Mouse (Mus musculus) midbrain, embryonic 11.5 days (tissue): ENCODE measurements at regions not wholly inside any gene's neighbourhood (a gene's known extent, or its start where the extent isn't known, plus 50 kb on each side); places are given as distances from the start of the nearest gene placed in this dataset.

ENCODE experiments used
- ATAC-seq: fragments of 200-750 bp; cut with Nextera tagmentation; 2 replicates; pipeline ENCODE4 v1.8.0; 2017; ENCODE audit warnings: moderate TSS enrichment, moderate library complexity; ENCODE audit not compliant: low FRiP score
- DNase-seq: peaks from one replicate; pipeline ENCODE4 v3.0.0; 2015; ENCODE audit warnings: low spot score; ENCODE audit errors: missing footprints
- H3K27ac ChIP-seq: fragments of 300-500 bp; sonication (generic); 2 replicates; pipeline ENCODE4 v1.5.1; 2014; ENCODE audit warnings: low read depth, low read length
- H3K27me3 ChIP-seq: fragments of 300-500 bp; sonication (generic); 2 replicates; pipeline ENCODE4 v1.6.1; 2014; ENCODE audit warnings: mild to moderate bottlenecking, low read length, moderate library complexity, mixed read lengths; ENCODE audit not compliant: control insufficient read depth, insufficient read depth
- H3K36me3 ChIP-seq: fragments of 300-500 bp; sonication (generic); 2 replicates; pipeline ENCODE4 v1.6.1; 2014; ENCODE audit warnings: mild to moderate bottlenecking, low read length, moderate library complexity, mixed read lengths; ENCODE audit not compliant: control insufficient read depth, insufficient read depth
- H3K4me1 ChIP-seq: fragments of 300-500 bp; sonication (generic); 2 replicates; pipeline ENCODE4 v1.6.1; 2014; ENCODE audit warnings: low read length; ENCODE audit not compliant: control insufficient read depth, insufficient read depth
- H3K4me2 ChIP-seq: fragments of 300-500 bp; sonication (generic); 2 replicates; pipeline ENCODE4 v1.6.1; 2014; ENCODE audit warnings: mild to moderate bottlenecking, moderate library complexity
- H3K4me3 ChIP-seq: fragments of 300-500 bp; sonication (generic); 2 replicates; pipeline ENCODE4 v1.5.1; 2014; ENCODE audit warnings: low read depth, low read length
- H3K9ac ChIP-seq: fragments of 300-500 bp; sonication (generic); 2 replicates; pipeline ENCODE4 v1.6.1; 2014; ENCODE audit warnings: low read length
- H3K9me3 ChIP-seq: fragments of 300-500 bp; sonication (generic); 2 replicates; pipeline ENCODE4 v1.6.1; 2016; ENCODE audit warnings: low read length; ENCODE audit not compliant: control insufficient read depth
- WGBS: fragments of 180-500 bp; shearing (Covaris S2); extraction: QIAGEN DNeasy Blood & Tissue Kit; methylation state at CpG from one replicate; pipeline ENCODE4 v1.1.7; 2014; 5-methylcytosine and 5-hydroxymethylcytosine counted together

DNA sequence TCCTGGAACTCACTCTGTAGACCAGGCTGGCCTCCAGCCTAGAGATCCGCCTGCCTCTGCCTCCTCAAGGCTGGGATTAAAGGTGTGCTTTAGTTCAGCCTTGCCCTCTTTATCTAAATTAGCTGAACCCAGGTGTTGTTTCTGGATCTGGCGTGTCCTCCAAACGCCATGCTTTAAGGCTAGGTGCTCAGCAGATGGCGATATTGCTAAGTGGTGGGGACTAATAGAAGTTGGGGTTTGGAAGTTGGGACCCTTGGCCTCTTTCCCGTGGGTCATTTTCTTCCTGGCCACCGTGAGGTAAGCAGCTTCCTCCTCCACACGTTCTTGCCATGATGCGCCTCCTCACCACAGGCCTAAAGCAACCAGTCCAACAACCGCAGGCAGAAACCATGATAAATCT lies 91.3 kb downstream of the Cd83 start:
- DNase-seq = no peak
- no peak for ATAC-seq
- no peak overlapping the region for H3K4me3 ChIP-seq
- H3K36me3 ChIP-seq = no peaks in the 10 kb centered on the region
- no peak overlapping the region for H3K9ac ChIP-seq
- no peaks in the 10 kb centered on the region for H3K4me1 ChIP-seq
- H3K4me2 ChIP-seq = no peak overlapping the region
- no peaks in the 10 kb centered on the region for H3K27me3 ChIP-seq
- H3K27ac ChIP-seq = no peak overlapping the region
- WGBS = 87% methylated on average over 9 of the region's 9 CpGs
- no peaks in the 10 kb centered on the region for H3K9me3 ChIP-seq

- ATAC-seq (no peak), DNase-seq (no peak)
- no peak overlapping the region for H3K4me2 ChIP-seq
- H3K9ac ChIP-seq = no peak overlapping the region
- no peaks in the 10 kb centered on the region for H3K36me3 ChIP-seq
- H3K27me3 ChIP-seq = no peaks in the 10 kb centered on the region
- WGBS = 88% methylated on average over 3 of the region's 3 CpGs
- H3K9me3 ChIP-seq = peaks cover 2% of the 10 kb centered on the region; the same call in 1 of the 2 replicates
- no peaks in the 10 kb centered on the region for H3K4me1 ChIP-seq
- H3K27ac ChIP-seq = no peak overlapping the region
- H3K4me3 ChIP-seq = no peak overlapping the region
Measured at GRCm38 (mm10) chr13:43887284-43887683, 102.7 kb downstream of the Cd83 start.

- no peak for ATAC-seq
- no peak overlapping the region for H3K27ac ChIP-seq
- no peak overlapping the region for H3K9ac ChIP-seq
- WGBS = 86% methylated on average over 3 of the region's 3 CpGs
- peaks cover 2% of the 10 kb centered on the region; the same call in 1 of the 2 replicates for H3K9me3 ChIP-seq
- no peaks in the 10 kb centered on the region for H3K27me3 ChIP-seq
- H3K36me3 ChIP-seq = no peaks in the 10 kb centered on the region
- DNase-seq = no peak
- H3K4me3 ChIP-seq = no peak overlapping the region
- H3K4me2 ChIP-seq = no peak overlapping the region
- no peaks in the 10 kb centered on the region for H3K4me1 ChIP-seq
Measured at GRCm38 (mm10) chr13:43891928-43892327, 107.4 kb downstream of the Cd83 start.

DNA sequence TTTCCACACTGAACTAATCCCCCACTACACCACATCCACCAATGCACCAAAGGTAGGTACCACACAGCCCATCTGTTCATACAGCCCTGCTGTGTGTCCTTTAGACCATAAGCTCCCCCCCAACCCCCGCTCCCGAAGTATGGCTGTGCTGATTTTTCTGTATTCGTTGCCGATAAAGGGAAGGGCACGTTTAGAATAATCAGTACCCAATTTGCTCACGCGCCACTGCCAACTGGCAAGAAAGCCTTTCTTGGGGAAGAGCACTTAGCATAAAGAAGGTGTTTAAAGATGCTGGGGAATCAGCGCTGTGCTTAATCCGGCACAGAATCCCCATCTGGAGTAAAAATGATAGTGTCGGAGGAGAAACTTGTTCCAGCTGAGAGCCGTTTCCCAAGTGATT lies 111.4 kb downstream of the Cd83 start:
- DNase-seq (no peak), ATAC-seq (no peak)
- 71% methylated on average over 11 of the region's 11 CpGs for WGBS
- Histone ChIP-seq H3K9me3 (no peaks in the 10 kb centered on the region), H3K9ac (no peak overlapping the region), H3K36me3 (no peaks in the 10 kb centered on the region), H3K4me3 (no peak overlapping the region), H3K4me2 (no peak overlapping the region), H3K27ac (no peak overlapping the region), H3K27me3 (no peaks in the 10 kb centered on the region), H3K4me1 (no peaks in the 10 kb centered on the region)

DNA sequence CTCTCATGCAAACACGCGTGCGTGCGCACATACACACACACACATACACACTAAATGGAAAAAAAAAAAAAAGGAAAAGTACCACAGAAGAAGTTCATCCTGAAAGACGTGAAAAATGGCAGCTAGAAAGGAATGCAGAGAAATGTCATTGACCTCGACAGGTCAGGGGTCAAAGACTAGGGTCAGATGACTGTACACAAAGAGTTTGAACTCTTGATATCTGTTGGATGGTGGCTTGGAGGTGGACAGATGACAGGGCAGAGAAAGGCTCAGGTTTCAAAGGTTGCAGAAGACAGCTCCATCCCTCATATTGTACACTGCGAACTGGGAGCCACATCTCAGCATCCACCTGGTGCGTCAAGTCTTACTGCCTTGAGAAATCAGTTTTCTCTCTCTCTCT lies 112.5 kb downstream of the Cd83 start:
- 89% methylated on average over 8 of the region's 8 CpGs for WGBS
- no peaks in the 10 kb centered on the region for H3K27me3 ChIP-seq
- ATAC-seq = no peak

DNA sequence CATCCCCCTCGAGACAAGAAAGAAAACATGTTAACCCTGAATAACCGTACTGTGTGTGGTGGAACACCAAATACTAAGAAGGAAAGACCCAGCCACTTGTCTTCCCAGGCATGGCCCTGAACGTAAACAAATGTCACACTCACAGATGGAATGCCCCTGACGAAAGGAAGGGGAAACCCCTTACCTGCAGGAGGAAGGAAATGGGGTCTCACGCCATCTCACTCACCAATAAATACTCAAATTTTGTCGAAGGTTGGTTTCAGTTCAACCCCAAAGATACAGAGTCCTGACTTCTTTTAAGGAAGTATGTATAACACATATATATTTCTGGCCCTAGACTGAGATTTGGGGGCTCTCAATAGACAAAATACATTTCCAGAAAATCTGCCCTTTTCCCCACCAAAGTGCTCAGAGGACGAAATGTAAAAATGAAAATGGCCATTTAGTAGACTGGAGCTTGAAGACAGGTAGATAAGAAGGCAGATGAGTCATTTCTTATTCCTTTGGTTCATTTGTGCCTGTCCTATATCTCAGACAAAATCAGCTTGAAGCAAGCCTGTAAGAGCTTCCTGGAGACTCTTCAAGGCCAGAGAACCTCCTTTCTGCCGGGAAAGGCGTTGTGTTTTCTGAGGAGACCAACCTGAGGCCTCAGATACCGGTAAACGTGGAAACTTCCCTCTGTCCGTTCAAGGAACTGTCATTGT lies 114.1 kb downstream of the Cd83 start:
- Histone ChIP-seq H3K9ac (no peak overlapping the region), H3K36me3 (no peaks in the 10 kb centered on the region), H3K27ac (no peak overlapping the region), H3K27me3 (no peaks in the 10 kb centered on the region; the same call in 1 of the 2 replicates), H3K4me1 (no peaks in the 10 kb centered on the region), H3K9me3 (no peaks in the 10 kb centered on the region), H3K4me2 (no peak overlapping the region), H3K4me3 (no peak overlapping the region)
- WGBS = 82% methylated on average over 12 of the region's 12 CpGs
- DNase-seq = no peak
- no peak for ATAC-seq

More for the DNA sequence above, 112.5 kb downstream of the Cd83 start:
- no peaks in the 10 kb centered on the region for H3K9me3 ChIP-seq
- H3K9ac ChIP-seq = no peak overlapping the region
- no peak overlapping the region for H3K4me2 ChIP-seq
- H3K27ac ChIP-seq = no peak overlapping the region
- no peak for DNase-seq
- no peak overlapping the region for H3K4me3 ChIP-seq
- no peaks in the 10 kb centered on the region for H3K36me3 ChIP-seq
- H3K4me1 ChIP-seq = no peaks in the 10 kb centered on the region

DNA sequence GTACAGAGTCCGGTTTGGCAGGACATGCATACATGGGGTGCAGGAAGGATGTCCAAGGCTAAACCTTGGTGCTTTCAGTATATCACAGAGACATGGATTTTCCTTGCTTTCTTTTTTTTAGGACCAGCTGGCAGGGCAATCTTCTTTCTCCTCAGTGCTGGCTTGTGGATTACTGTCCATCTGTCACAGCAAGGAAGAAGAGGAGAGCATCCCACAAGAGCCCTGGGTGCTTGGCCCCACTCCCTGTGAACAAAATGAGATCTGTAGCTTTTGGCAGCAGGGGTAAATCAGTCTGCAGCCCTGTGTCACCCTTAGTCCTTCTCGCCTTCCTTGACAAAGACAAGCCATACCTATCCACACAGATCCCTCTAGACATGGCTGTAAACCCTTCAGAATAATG lies 115.5 kb downstream of the Cd83 start:
- no peaks in the 10 kb centered on the region for H3K36me3 ChIP-seq
- H3K9ac ChIP-seq = no peak overlapping the region
- H3K9me3 ChIP-seq = no peaks in the 10 kb centered on the region
- H3K27me3 ChIP-seq = no peaks in the 10 kb centered on the region; the same call in 1 of the 2 replicates
- 85% methylated on average over 2 of the region's 2 CpGs for WGBS
- H3K4me3 ChIP-seq = no peak overlapping the region
- no peak overlapping the region for H3K4me2 ChIP-seq
- no peak overlapping the region for H3K27ac ChIP-seq
- ATAC-seq (no peak), DNase-seq (no peak)
- 0 out of 2 replicates have a peak, but pooled peaks cover 3% of the 10 kb centered on the region for H3K4me1 ChIP-seq

DNA sequence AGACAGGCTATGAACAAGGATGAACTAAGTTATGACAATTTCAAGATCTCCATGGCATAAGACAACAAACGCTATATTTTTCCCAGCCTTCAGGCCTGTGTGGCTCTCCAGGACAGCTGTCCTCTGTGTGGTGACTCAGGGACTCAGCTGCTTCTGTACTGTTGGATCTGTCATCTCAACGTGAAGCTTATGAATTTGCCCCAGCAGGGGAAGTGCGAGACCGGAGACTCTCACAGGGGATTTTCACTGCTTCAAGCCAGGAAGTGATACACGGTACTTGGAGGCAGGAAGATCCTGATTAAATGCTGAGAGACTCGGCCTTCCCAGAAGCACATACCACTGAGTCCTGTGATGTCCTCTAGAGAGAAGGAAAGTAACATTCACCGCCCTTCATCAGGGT lies 116.2 kb downstream of the Cd83 start:
- Histone ChIP-seq H3K9me3 (no peaks in the 10 kb centered on the region), H3K27ac (no peak overlapping the region), H3K4me2 (no peak overlapping the region), H3K36me3 (no peaks in the 10 kb centered on the region), H3K27me3 (no peaks in the 10 kb centered on the region; the same call in 1 of the 2 replicates), H3K4me1 (0 out of 2 replicates have a peak, but pooled peaks cover 3% of the 10 kb centered on the region), H3K9ac (no peak overlapping the region), H3K4me3 (no peak overlapping the region)
- ATAC-seq = no peak
- WGBS = 67% methylated on average over 7 of the region's 7 CpGs
- no peak for DNase-seq

GRCm38 (mm10) chr13:43903391-43903790 lies 118.8 kb downstream of the Cd83 start:
- DNase-seq (no peak), ATAC-seq (no peak)

More at GRCm38 (mm10) chr13:43903391-43903790, 118.8 kb downstream of the Cd83 start:
- Histone ChIP-seq H3K27ac (no peak overlapping the region), H3K4me1 (peaks cover 7% of the 10 kb centered on the region), H3K4me3 (no peak overlapping the region), H3K27me3 (peaks cover 2% of the 10 kb centered on the region; the same call in 1 of the 2 replicates), H3K9ac (no peak overlapping the region), H3K36me3 (no peaks in the 10 kb centered on the region), H3K9me3 (no peaks in the 10 kb centered on the region), H3K4me2 (no peak overlapping the region)
